Mouse (Mus musculus) CH12.LX (cell line): ENCODE measurements around the gene Rpl32.

Experiments
- GABPA ChIP-seq: IDR thresholded peaks from 2 replicates; pipeline ENCODE4 v1.6.1; 2012; ENCODE audit warnings: low read depth, low read length, improper control_type of control experiment, inconsistent platforms; ENCODE audit not compliant: insufficient replicate concordance
- USF2 ChIP-seq: conservative IDR thresholded peaks from 2 replicates; pipeline ENCODE4 v1.6.1; 2011; ENCODE audit warnings: low read depth, low read length, improper control_type of control experiment

DNA sequence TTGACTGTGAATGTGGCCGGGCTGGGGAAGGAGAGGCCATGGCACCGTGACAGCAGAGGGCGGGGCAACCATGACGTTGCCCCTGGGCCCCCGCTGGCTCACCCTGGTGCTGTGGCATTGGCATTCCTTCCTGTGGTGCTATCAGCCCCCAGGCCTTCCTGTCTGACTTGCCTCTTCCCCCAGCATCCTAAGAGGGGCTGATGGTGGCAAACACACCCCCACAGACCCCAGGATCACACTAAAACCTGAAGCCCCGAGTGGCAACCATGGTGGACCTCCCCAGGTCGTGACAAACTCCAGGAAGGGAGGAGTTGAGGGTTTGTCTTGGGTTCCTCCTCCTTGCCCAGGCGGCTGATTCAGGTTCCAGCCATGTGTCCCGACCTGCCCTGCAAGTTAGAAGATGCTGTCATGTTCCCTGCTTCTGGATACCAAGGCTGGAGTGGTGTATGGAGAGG, 49.5 kb downstream of the Rpl32 start:
- TF ChIP-seq USF2 (no peak), GABPA (no peak)
